Mouse (Mus musculus): ENCODE data around the gene Serpina3a. TPM values are rescaled to one million over a fixed set of nuclear protein-coding genes. Genes with fewer than 3 reads are reported as not detected.

Serpina3a gene
- polyA plus RNA-seq, 1 experiment from 2014 or later: not detected

GRCm38 (mm10) chr12:104151989-104152388 lies 39.5 kb downstream of the Serpina3a start:
- Histone ChIP-seq H3K27me3 (replicated peaks) (no peaks in the 10 kb centered on the region), H3K36me3 (replicated peaks) (no peaks in the 10 kb centered on the region), H3K9me3 (no peaks in the 10 kb centered on the region), H3K4me1 (no peaks in the 10 kb centered on the region), H3K9ac (no peak overlapping the region), H3K4me3 (no peak overlapping the region), H3K4me2 (no peak overlapping the region), H3K27ac (no peak overlapping the region)
- WGBS: 86% methylated on average over 2 of the region's 2 CpGs
- ATAC-seq (replicated peaks): no peak

DNA sequence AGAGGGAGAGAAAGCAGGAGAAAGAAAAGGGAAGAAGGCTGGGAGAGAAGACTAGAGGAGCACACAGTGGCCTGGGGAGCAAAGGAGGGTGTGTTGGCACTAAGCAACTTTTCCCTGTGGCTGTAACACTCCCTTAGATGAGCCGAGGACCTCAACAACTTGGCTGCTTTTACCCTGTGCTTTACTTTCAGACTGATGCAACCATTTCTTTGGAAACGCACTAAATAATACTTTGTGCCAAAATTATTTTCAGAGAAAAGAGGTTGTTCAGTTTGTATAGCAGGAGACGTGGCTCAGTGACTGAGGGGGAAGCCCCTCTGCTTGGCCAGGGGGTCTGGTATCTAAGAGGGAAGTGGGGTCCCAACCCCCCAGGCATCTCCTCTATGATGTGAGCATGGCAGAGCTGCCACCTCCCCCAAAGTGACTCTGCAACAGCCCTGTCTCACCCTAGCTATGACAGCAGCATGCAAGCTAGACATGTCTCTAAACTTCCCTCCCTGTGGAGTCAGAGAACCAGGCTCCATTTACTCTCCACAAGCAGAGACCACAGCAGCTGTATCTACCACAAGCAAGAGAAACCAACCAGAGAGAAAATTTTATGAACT lies 40.6 kb downstream of the Serpina3a start:
- Histone ChIP-seq H3K4me3 (no peak overlapping the region), H3K27ac (no peak overlapping the region), H3K9me3 (no peaks in the 10 kb centered on the region), H3K4me1 (no peaks in the 10 kb centered on the region), H3K27me3 (replicated peaks) (no peaks in the 10 kb centered on the region), H3K9ac (no peak overlapping the region), H3K36me3 (replicated peaks) (no peaks in the 10 kb centered on the region), H3K4me2 (no peak overlapping the region)
- no peak for ATAC-seq (replicated peaks)
- whole genome bisulfite sequencing: 79% methylated on average over 3 of the region's 3 CpGs

- 95% methylated on average over 2 of the region's 2 CpGs for WGBS
- Histone ChIP-seq H3K4me3 (no peak within 1 kb of the TSS), H3K27ac (no peak within 1 kb of the TSS), H3K4me2 (no peak within 1 kb of the TSS), H3K27me3 (replicated peaks) (no peaks in the 10 kb centered on the region), H3K4me1 (no peaks in the 10 kb centered on the region), H3K9me3 (no peaks in the 10 kb centered on the region), H3K36me3 (replicated peaks) (no peaks in the 10 kb centered on the region), H3K9ac (no peak within 1 kb of the TSS)
- no peak for ATAC-seq (replicated peaks)
Observed at GRCm38 (mm10) chr12:104153656-104154055, 41.1 kb downstream of the Serpina3a start, which contains the start of gene Serpina3c. TSS of gene Serpina3c (minus strand) at chr12:104153870.

Other genes starting within 250 kb of the Serpina3a start
- 2.2 TPM in 1 of 2 replicates, not detected in the other for gene Serpina1a, start 249.2 kb upstream of the Serpina3a start, polyA plus RNA-seq (2015; fragmentation: Nextera tagmentation; extraction: Ambion mirVana)
- gene Serpina1c, start 207.8 kb upstream of the Serpina3a start, polyA plus RNA-seq (2015; fragmentation: Nextera tagmentation; extraction: Ambion mirVana): 1.2 TPM in 1 of 2 replicates, not detected in the other
- gene Serpina1e, start 153.7 kb upstream of the Serpina3a start, polyA plus RNA-seq (2015; fragmentation: Nextera tagmentation; extraction: Ambion mirVana): 0.97 TPM in 1 of 2 replicates, not detected in the other
- gene Serpina11, start 122.8 kb upstream of the Serpina3a start, polyA plus RNA-seq (2015; fragmentation: Nextera tagmentation; extraction: Ambion mirVana): not detected in 2 replicates
- 0.05 TPM in 1 of 2 replicates, not detected in the other for gene Serpina9, start 99.0 kb upstream of the Serpina3a start, polyA plus RNA-seq (2015; fragmentation: Nextera tagmentation; extraction: Ambion mirVana)
- gene Serpina12, start 68.3 kb upstream of the Serpina3a start, polyA plus RNA-seq (2015; fragmentation: Nextera tagmentation; extraction: Ambion mirVana): not detected in 2 replicates
- not detected in 2 replicates for gene Serpina5, start 11.6 kb upstream of the Serpina3a start, polyA plus RNA-seq (2015; fragmentation: Nextera tagmentation; extraction: Ambion mirVana)
- not detected in 2 replicates for gene Serpina3b, start 15.3 kb downstream of the Serpina3a start, polyA plus RNA-seq (2015; fragmentation: Nextera tagmentation; extraction: Ambion mirVana)
- gene Serpina3c, start 41.1 kb downstream of the Serpina3a start, polyA plus RNA-seq (2015; fragmentation: Nextera tagmentation; extraction: Ambion mirVana): not detected in 2 replicates
- gene Serpina3f, start 101.8 kb downstream of the Serpina3a start, polyA plus RNA-seq (2015; fragmentation: Nextera tagmentation; extraction: Ambion mirVana): 0.13 and 0.26 TPM in 2 replicates
- gene Serpina3g, start 123.5 kb downstream of the Serpina3a start, polyA plus RNA-seq (2015; fragmentation: Nextera tagmentation; extraction: Ambion mirVana): 0.56 and 0.80 TPM in 2 replicates
- gene Serpina3i, start 150.4 kb downstream of the Serpina3a start, polyA plus RNA-seq (2015; fragmentation: Nextera tagmentation; extraction: Ambion mirVana): 0.08 TPM in 1 of 2 replicates, not detected in the other
- gene Serpina3j, start 201.8 kb downstream of the Serpina3a start, polyA plus RNA-seq (2015; fragmentation: Nextera tagmentation; extraction: Ambion mirVana): not detected in 2 replicates
- gene Serpina3k, start 225.8 kb downstream of the Serpina3a start, polyA plus RNA-seq (2015; fragmentation: Nextera tagmentation; extraction: Ambion mirVana): not detected in 2 replicates
- gene Serpina3m, start 225.8 kb downstream of the Serpina3a start, polyA plus RNA-seq (2015; fragmentation: Nextera tagmentation; extraction: Ambion mirVana): not detected in 2 replicates

Data from midbrain, embryonic 15.5 days (tissue).